Mouse (Mus musculus): ENCODE data around the gene Olfr813. TPM values are rescaled to one million over a fixed set of nuclear protein-coding genes. Genes with fewer than 3 reads are reported as not detected.
"Not testable (repeated sequence)": the region's sequence is repeated elsewhere in the genome, so short reads cannot be mapped to it uniquely, and the experiment has no call there.

The Olfr813 gene
- total RNA-seq (2021), result not detected in 2 replicates
- long read RNA-seq, experiment 1, result 0 reads
- long read RNA-seq, experiment 2, result 0 reads

- DNase-seq, result no peak
These were observed at the start of gene Olfr813 for GRCm38 (mm10) chr10:129855067-129855466. Gene Olfr813, plus strand, starts transcription at chr10:129855367.

- DNase-seq, result no peak
These were observed 9.2 kb upstream of the Olfr813 start, which contains the start of gene Olfr812 for GRCm38 (mm10) chr10:129845994-129846393. Gene Olfr812, minus strand, starts transcription at chr10:129846094.

- DNase-seq, result no peak
These were observed 7.8 kb upstream of the Olfr813 start for GRCm38 (mm10) chr10:129847343-129847742.

GRCm38 (mm10) chr10:129879751-129880150 lies 24.6 kb downstream of the Olfr813 start, which contains the start of gene Olfr814:
Gene Olfr814, minus strand, starts transcription at chr10:129879851.
- not testable (repeated sequence) for DNase-seq

- not testable (repeated sequence) for DNase-seq
These were observed 30.3 kb downstream of the Olfr813 start for GRCm38 (mm10) chr10:129885496-129885895.

- DNase-seq, result no peak
These were observed 30.8 kb downstream of the Olfr813 start for GRCm38 (mm10) chr10:129885934-129886333.

- DNase-seq, result not testable (repeated sequence)
These were observed 50.6 kb downstream of the Olfr813 start, which contains the start of gene Olfr815 for GRCm38 (mm10) chr10:129905767-129906166. Gene Olfr815, minus strand, starts transcription at chr10:129905867.

Other genes with a start within 250 kb of the Olfr813 start
- gene Olfr796, start 242.8 kb upstream of the Olfr813 start, total RNA-seq (2021), result not detected in 2 replicates
- not detected in 2 replicates for gene Olfr798, start 227.4 kb upstream of the Olfr813 start, total RNA-seq (2021)
- gene Olfr799, start 217.9 kb upstream of the Olfr813 start, total RNA-seq (2021), result not detected in 2 replicates
- not detected in 2 replicates for gene Olfr800, start 197.7 kb upstream of the Olfr813 start, total RNA-seq (2021)
- not detected in 2 replicates for gene Olfr801, start 181.5 kb upstream of the Olfr813 start, total RNA-seq (2021)
- not detected in 2 replicates for gene Olfr802, start 167.2 kb upstream of the Olfr813 start, total RNA-seq (2021)
- not detected in 2 replicates for gene Olfr803, start 161.1 kb upstream of the Olfr813 start, total RNA-seq (2021)
- not detected in 2 replicates for gene Olfr804, start 152.2 kb upstream of the Olfr813 start, total RNA-seq (2021)
- not detected in 2 replicates for gene Olfr805, start 126.0 kb upstream of the Olfr813 start, total RNA-seq (2021)
- gene Olfr806, start 113.4 kb upstream of the Olfr813 start, total RNA-seq (2021), result not detected in 2 replicates
- not detected in 2 replicates for gene Olfr807, start 97.6 kb upstream of the Olfr813 start, total RNA-seq (2021)
- not detected in 2 replicates for gene Olfr808, start 89.9 kb upstream of the Olfr813 start, total RNA-seq (2021)
- not detected in 2 replicates for gene Olfr809, start 80.7 kb upstream of the Olfr813 start, total RNA-seq (2021)
- not detected in 2 replicates for gene Olfr810, start 60.5 kb upstream of the Olfr813 start, total RNA-seq (2021)
- gene Olfr811, start 51.0 kb upstream of the Olfr813 start, total RNA-seq (2021), result not detected in 2 replicates
- gene Olfr812, start 9.3 kb upstream of the Olfr813 start, total RNA-seq (2021), result not detected in 2 replicates
- not detected in 2 replicates for gene Olfr814, start 24.5 kb downstream of the Olfr813 start, total RNA-seq (2021)
- gene Olfr815, start 50.5 kb downstream of the Olfr813 start, total RNA-seq (2021), result not detected in 2 replicates
- not detected in 2 replicates for gene Olfr816, start 60.2 kb downstream of the Olfr813 start, total RNA-seq (2021)
- gene Olfr818, start 93.7 kb downstream of the Olfr813 start, total RNA-seq (2021), result not detected in 2 replicates
- not detected in 2 replicates for gene Olfr819, start 111.9 kb downstream of the Olfr813 start, total RNA-seq (2021)
- gene Olfr247, start 120.8 kb downstream of the Olfr813 start, total RNA-seq (2021), result not detected in 2 replicates
- not detected in 2 replicates for gene Gm10310, start 129.7 kb downstream of the Olfr813 start, total RNA-seq (2021)
- not detected in 2 replicates for gene Olfr820, start 157.3 kb downstream of the Olfr813 start, total RNA-seq (2021)
- not detected in 2 replicates for gene Olfr821, start 175.0 kb downstream of the Olfr813 start, total RNA-seq (2021)
- gene Olfr822, start 215.8 kb downstream of the Olfr813 start, total RNA-seq (2021), result not detected in 2 replicates